Mouse (Mus musculus): ENCODE data around the gene Atp2b4.

DNA sequence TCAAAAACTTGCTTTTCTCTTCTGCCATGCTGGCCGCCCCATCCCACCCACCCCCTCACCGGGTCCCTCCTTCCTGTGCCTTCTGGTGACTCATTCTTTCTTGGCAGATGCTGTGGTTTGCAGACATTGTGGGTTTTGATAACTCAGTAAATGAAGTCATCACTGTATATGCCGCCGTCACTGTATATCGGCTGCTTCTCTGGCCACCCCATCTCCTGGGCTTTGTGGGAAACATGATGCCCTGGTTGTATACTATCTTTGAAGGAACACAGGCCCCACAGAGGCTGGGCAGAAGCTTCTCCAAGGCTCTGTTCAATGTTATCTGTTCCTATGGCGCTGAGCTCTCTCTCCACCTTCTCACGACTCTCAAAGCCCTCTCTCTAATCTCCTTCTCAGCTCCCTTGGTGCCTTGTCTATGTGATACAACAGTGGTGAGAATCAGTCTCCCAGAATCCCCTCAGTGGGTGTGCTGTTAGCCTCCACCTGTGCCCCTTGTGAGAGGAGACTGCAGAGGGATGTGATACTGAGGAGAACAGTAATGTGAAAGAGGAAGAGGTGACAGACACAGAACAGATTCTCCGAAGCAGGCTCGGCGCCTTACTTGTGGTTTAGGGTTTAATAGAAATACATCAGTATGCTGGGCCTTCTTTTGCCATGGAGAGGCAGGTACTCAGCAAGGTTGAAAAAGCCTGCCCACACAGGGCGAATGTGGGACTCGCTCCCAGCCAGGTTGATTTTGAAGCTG, 15.1 kb upstream of the Atp2b4 start:
- TF ChIP-seq CTCF (IDR thresholded peaks at IDR 0.05; ENCODE audit: extremely low read depth, insufficient read depth, insufficient read length, insufficient replicate concordance) (no peak), POLR2A (IDR thresholded peaks at IDR 0.05; ENCODE audit: low read depth, low read length) (no peak)
